Mouse (Mus musculus): ENCODE results near the gene 1110065P20Rik. TPM values are rescaled to one million over a fixed set of nuclear protein-coding genes. Genes with fewer than 3 reads are reported as not detected.
A peak's percentile ranks its signal among the peaks of the same experiment; 100 is the strongest.

1110065P20Rik gene
- polyA plus RNA-seq, 1 experiment from 2014 or later = 54.4 TPM

DNA sequence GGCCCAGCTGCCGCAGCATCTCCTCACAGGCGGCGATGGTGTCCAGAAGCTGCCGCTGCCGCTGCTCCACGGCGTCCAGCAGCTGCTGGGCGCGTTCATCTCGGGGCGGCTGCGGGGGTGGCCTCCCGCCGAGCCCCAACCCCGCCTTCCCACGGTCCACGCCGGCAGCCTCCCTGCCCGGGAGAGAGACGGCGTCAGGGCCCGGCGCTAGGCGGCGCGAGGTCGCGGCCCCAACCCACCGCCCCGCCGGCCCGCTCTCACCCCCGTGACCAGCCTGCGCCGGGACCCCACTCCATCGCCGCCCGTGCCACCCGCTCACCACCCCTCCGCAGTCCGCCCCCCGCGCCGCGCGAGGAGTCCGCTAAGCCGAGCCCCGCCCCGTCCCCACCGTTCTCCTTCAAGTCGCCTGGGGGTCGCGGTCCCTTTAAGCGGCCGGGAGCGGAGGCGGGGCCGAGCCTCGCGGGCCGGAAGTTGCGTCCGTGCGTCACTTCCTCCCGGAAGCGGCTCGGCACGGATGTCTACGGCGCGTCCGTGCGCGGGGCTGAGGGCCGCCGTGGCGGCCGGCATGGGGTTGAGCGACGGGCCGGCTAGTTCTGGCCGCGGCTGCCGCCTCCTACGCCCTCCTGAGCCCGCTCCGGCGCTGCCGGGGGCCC is 609 bp downstream of the 1110065P20Rik start, which contains the start of gene Yrdc:
Yrdc (plus strand) TSS at position 419 of the 653 bp plus-strand sequence.
- ATAC-seq (replicated peaks; ENCODE audit: low FRiP score, low TSS enrichment, low read depth) (peak; percentile 96), DNase-seq (ENCODE audit: low spot score) (peak; percentile 94)
- H3K4me2 ChIP-seq (ENCODE audit: low read length) = peak within 1 kb of the TSS; percentile 89
- peak within 1 kb of the TSS; percentile 91 for H3K27ac ChIP-seq (ENCODE audit: low read depth)
- H3K36me3 ChIP-seq (ENCODE audit: control insufficient read depth, insufficient read depth, low read length) = peaks cover 20% of the 10 kb centered on the region
- peak within 1 kb of the TSS; percentile 88 for H3K9ac ChIP-seq (ENCODE audit: low read length)
- no peaks in the 10 kb centered on the region for H3K27me3 ChIP-seq (replicated peaks; ENCODE audit: control insufficient read depth, insufficient read depth, low read length)
- H3K4me1 ChIP-seq (replicated peaks; ENCODE audit: control insufficient read depth, insufficient read depth, low read length) = peaks cover 16% of the 10 kb centered on the region
- no peaks in the 10 kb centered on the region for H3K9me3 ChIP-seq (ENCODE audit: control insufficient read depth, low read length)
- under 1% methylated on average over 58 of the region's 90 CpGs for whole genome bisulfite sequencing
- H3K4me3 ChIP-seq (ENCODE audit: low read depth, low read length) = peak within 1 kb of the TSS; percentile 90

DNA sequence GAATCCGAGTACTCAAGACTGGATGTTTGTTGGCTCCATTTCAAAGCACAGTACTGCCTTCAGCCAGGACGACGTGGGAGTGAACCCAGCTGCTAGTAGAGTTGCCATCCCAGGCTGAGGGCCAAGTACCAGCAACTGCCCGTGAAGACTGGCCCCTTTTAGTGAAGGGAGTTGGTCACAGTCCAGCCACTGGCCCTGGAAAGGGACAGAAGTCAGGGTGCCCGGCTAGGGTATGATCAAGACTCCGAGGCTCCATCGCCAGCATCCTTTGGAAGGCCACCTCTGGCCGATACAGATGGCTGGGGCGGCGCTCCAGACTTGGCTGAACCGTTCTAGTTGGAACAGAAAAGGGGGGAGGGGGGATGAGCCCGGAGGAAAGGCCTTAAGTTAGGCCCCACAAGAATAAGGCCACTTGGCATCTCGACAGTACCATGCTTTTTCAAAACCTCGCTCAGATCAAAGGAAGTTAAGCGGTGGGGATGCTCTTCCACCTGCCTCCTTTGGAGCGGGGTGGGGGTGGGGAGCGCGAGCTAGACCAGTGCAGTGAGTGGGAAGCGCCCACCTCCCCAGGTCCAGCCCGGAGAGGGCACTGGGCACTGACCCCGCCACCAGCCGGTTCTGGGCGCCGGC is 1.2 kb downstream of the 1110065P20Rik start:
- Histone ChIP-seq H3K4me2 (ENCODE audit: low read length) (peak overlapping the region; percentile 69), H3K9me3 (ENCODE audit: control insufficient read depth, low read length) (no peaks in the 10 kb centered on the region), H3K4me1 (replicated peaks; ENCODE audit: control insufficient read depth, insufficient read depth, low read length) (peaks cover 16% of the 10 kb centered on the region), H3K27me3 (replicated peaks; ENCODE audit: control insufficient read depth, insufficient read depth, low read length) (no peaks in the 10 kb centered on the region), H3K9ac (ENCODE audit: low read length) (peak overlapping the region; percentile 88), H3K36me3 (ENCODE audit: control insufficient read depth, insufficient read depth, low read length) (peaks cover 19% of the 10 kb centered on the region), H3K4me3 (ENCODE audit: low read depth, low read length) (peak overlapping the region; percentile 90), H3K27ac (ENCODE audit: low read depth) (peak overlapping the region; percentile 91)
- 3% methylated on average over 20 of the region's 24 CpGs for WGBS
- ATAC-seq (replicated peaks; ENCODE audit: low FRiP score, low TSS enrichment, low read depth) (peak; percentile 7), DNase-seq (ENCODE audit: low spot score) (no peak)

DNA sequence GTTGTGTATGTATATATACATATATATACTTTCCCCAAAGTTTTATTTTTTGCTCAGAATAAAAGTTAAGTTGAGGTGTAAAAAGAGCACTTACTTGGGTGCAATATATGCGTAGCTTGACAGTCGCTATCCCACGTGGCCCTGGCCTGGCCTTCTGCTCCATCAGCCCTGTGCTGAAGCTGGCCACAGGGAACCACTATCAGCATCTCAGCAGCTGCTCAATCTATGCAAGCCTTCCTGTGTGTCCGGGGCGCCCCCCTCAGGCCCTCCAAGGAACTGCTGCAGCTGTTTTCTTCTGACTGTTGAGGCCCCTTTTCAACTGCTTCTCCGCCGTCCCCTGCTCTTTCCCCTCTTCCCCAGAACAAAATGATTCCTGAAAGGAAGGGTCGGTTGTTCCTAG is 3.4 kb downstream of the 1110065P20Rik start:
- Histone ChIP-seq H3K9ac (ENCODE audit: low read length) (no peak overlapping the region), H3K4me1 (replicated peaks; ENCODE audit: control insufficient read depth, insufficient read depth, low read length) (peaks cover 16% of the 10 kb centered on the region), H3K27me3 (replicated peaks; ENCODE audit: control insufficient read depth, insufficient read depth, low read length) (no peaks in the 10 kb centered on the region), H3K4me3 (ENCODE audit: low read depth, low read length) (no peak overlapping the region), H3K4me2 (ENCODE audit: low read length) (no peak overlapping the region), H3K27ac (ENCODE audit: low read depth) (no peak overlapping the region), H3K36me3 (ENCODE audit: control insufficient read depth, insufficient read depth, low read length) (peaks cover 22% of the 10 kb centered on the region), H3K9me3 (ENCODE audit: control insufficient read depth, low read length) (no peaks in the 10 kb centered on the region)
- DNase-seq (ENCODE audit: low spot score) = peak; percentile 91
- no peak for ATAC-seq (replicated peaks; ENCODE audit: low FRiP score, low TSS enrichment, low read depth)
- WGBS = 14% methylated on average over 8 of the region's 8 CpGs

DNA sequence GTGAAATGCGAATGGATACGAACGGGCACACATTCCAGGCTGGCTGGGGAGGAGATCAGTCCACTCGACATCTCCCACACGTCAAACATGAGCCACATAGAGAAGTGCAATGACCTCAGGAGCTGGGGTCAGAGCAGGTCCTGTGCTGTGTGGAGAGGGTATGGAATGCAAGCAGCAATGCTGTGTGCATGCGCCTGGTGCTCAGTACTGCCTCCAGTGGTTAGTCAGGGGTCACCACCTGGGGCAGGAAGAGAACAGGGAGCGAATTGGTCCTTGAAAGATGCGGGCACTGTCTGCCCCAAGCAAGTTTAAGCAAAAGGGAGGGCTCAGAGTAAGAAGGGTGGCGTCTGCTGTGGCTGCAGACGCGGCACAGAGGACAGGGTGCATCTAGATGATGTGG is 7.5 kb downstream of the 1110065P20Rik start:
- Histone ChIP-seq H3K4me1 (replicated peaks; ENCODE audit: control insufficient read depth, insufficient read depth, low read length) (no peaks in the 10 kb centered on the region), H3K36me3 (ENCODE audit: control insufficient read depth, insufficient read depth, low read length) (peaks cover 48% of the 10 kb centered on the region), H3K27ac (ENCODE audit: low read depth) (no peak overlapping the region), H3K27me3 (replicated peaks; ENCODE audit: control insufficient read depth, insufficient read depth, low read length) (no peaks in the 10 kb centered on the region), H3K4me3 (ENCODE audit: low read depth, low read length) (no peak overlapping the region), H3K9ac (ENCODE audit: low read length) (no peak overlapping the region), H3K4me2 (ENCODE audit: low read length) (no peak overlapping the region), H3K9me3 (ENCODE audit: control insufficient read depth, low read length) (no peaks in the 10 kb centered on the region)
- no peak for DNase-seq (ENCODE audit: low spot score)
- 49% methylated on average over 11 of the region's 11 CpGs for WGBS
- ATAC-seq (replicated peaks; ENCODE audit: low FRiP score, low TSS enrichment, low read depth) = 0 out of 2 replicates have a peak, but pooled peaks have one; percentile 21

DNA sequence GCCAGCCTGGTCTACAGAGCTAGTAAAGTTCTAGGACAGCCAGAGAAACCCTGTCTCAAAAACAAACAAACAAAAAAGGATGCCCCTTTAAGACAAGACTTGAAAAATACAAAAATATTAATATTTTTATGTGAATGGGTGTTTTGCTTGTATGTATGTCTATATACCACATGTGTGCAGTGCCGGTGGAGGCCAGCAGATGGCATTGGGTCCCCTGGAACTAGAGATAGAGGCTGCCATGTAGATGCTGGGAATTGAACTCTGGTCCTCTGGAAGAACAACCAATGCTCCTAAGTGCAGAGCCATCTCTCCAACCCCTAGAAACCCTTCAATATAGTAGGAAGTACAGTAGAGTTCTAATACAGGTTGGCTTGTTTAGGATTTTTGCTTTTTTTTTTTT is 10.0 kb downstream of the 1110065P20Rik start:
- Histone ChIP-seq H3K4me2 (ENCODE audit: low read length) (no peak overlapping the region), H3K4me1 (replicated peaks; ENCODE audit: control insufficient read depth, insufficient read depth, low read length) (no peaks in the 10 kb centered on the region), H3K27ac (ENCODE audit: low read depth) (no peak overlapping the region), H3K36me3 (ENCODE audit: control insufficient read depth, insufficient read depth, low read length) (peaks cover 60% of the 10 kb centered on the region), H3K9ac (ENCODE audit: low read length) (no peak overlapping the region), H3K4me3 (ENCODE audit: low read depth, low read length) (no peak overlapping the region), H3K9me3 (ENCODE audit: control insufficient read depth, low read length) (no peaks in the 10 kb centered on the region), H3K27me3 (replicated peaks; ENCODE audit: control insufficient read depth, insufficient read depth, low read length) (no peaks in the 10 kb centered on the region)
- ATAC-seq (replicated peaks; ENCODE audit: low FRiP score, low TSS enrichment, low read depth) (no peak), DNase-seq (ENCODE audit: low spot score) (no peak)
- WGBS = 94% methylated on average over 1 of the region's 1 CpGs

DNA sequence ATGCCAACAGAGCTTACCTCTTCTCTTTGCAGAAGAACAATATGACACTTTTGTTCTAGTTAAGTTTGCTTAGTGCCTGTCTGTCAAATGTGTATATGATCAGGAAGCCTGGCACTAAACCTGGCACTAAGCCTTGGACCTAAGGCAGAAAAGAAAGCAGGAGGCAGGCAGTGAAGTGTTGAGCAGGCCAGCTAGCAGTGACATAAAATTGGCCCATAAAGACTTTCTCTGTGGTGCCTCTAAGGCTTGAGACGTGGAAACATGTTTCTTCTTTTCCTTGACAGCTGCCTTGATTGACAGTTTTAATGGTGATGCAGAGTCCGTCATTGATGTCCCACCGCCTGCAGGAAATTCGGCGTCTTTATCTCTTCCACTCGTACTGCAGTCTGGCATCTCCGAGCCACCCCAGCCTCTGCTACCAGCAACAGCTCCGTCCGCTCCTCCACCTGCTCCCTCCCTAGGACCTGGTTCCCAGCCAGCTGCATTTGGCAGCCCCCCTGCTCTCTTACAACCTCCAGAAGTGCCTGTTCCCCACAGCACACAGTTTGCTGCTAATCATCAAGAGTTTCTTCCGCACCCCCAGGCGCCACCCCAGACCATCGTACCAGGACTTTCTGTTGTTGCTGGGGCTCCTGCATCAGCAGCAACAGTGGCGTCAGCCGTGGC is 12.8 kb downstream of the 1110065P20Rik start:
- H3K36me3 ChIP-seq (ENCODE audit: control insufficient read depth, insufficient read depth, low read length) = peaks cover 50% of the 10 kb centered on the region
- 86% methylated on average over 14 of the region's 14 CpGs for WGBS
- DNase-seq (ENCODE audit: low spot score) (no peak), ATAC-seq (replicated peaks; ENCODE audit: low FRiP score, low TSS enrichment, low read depth) (no peak)
- H3K27me3 ChIP-seq (replicated peaks; ENCODE audit: control insufficient read depth, insufficient read depth, low read length) = no peaks in the 10 kb centered on the region
- no peak overlapping the region for H3K9ac ChIP-seq (ENCODE audit: low read length)
- H3K4me3 ChIP-seq (ENCODE audit: low read depth, low read length) = no peak overlapping the region
- no peaks in the 10 kb centered on the region for H3K9me3 ChIP-seq (ENCODE audit: control insufficient read depth, low read length)
- H3K27ac ChIP-seq (ENCODE audit: low read depth) = no peak overlapping the region
- no peak overlapping the region for H3K4me2 ChIP-seq (ENCODE audit: low read length)
- H3K4me1 ChIP-seq (replicated peaks; ENCODE audit: control insufficient read depth, insufficient read depth, low read length) = no peaks in the 10 kb centered on the region

DNA sequence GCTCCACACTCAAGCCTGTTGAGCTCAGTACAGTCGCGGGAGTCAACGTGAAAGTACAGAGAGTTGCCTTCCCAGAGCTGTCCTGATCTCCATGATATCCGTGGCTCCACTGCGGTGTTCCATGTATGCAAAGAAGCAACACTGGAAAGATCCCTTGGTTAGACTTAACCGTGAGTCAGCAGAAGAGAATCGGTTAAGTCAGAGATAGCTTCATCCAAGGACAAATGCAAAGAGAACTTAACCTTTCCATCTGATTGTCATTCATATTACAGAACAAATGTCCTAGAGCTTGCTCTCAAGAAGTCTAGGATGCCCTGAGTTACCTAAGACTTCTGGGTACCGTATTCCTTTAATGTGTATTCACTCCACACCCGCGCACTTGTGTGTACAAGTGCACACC is 18.2 kb downstream of the 1110065P20Rik start:
- Histone ChIP-seq H3K4me1 (replicated peaks; ENCODE audit: control insufficient read depth, insufficient read depth, low read length) (no peaks in the 10 kb centered on the region), H3K4me3 (ENCODE audit: low read depth, low read length) (no peak overlapping the region), H3K36me3 (ENCODE audit: control insufficient read depth, insufficient read depth, low read length) (peaks cover 43% of the 10 kb centered on the region), H3K9me3 (ENCODE audit: control insufficient read depth, low read length) (no peaks in the 10 kb centered on the region), H3K27me3 (replicated peaks; ENCODE audit: control insufficient read depth, insufficient read depth, low read length) (no peaks in the 10 kb centered on the region), H3K4me2 (ENCODE audit: low read length) (no peak overlapping the region), H3K9ac (ENCODE audit: low read length) (no peak overlapping the region), H3K27ac (ENCODE audit: low read depth) (no peak overlapping the region)
- WGBS = 94% methylated on average over 10 of the region's 10 CpGs
- ATAC-seq (replicated peaks; ENCODE audit: low FRiP score, low TSS enrichment, low read depth) = no peak
- no peak for DNase-seq (ENCODE audit: low spot score)

DNA sequence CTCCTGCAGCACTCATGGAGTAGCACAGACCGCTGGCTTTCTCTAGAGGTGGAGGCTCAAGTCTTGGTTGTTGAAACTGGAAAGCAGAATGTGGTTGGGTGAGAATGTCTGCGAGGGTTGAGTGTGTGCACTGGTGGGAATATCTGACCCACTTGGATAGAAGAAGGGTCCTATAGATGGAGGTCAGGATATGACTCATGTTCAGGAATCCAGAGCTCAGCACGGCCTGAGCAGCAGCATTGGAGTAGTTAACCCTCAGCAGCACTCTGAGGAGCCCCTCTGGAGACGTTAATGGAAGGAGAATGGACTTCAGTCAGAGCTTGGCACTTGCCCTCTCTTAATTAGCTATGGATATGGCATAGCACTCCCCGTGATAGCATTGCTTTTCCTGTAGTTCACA is 21.3 kb downstream of the 1110065P20Rik start:
- H3K27ac ChIP-seq (ENCODE audit: low read depth) = no peak overlapping the region
- H3K4me2 ChIP-seq (ENCODE audit: low read length) = no peak overlapping the region
- ATAC-seq (replicated peaks; ENCODE audit: low FRiP score, low TSS enrichment, low read depth) (no peak), DNase-seq (ENCODE audit: low spot score) (no peak)
- no peaks in the 10 kb centered on the region for H3K4me1 ChIP-seq (replicated peaks; ENCODE audit: control insufficient read depth, insufficient read depth, low read length)
- WGBS = 70% methylated on average over 5 of the region's 5 CpGs
- no peaks in the 10 kb centered on the region for H3K27me3 ChIP-seq (replicated peaks; ENCODE audit: control insufficient read depth, insufficient read depth, low read length)
- peaks cover 46% of the 10 kb centered on the region for H3K36me3 ChIP-seq (ENCODE audit: control insufficient read depth, insufficient read depth, low read length)
- no peak overlapping the region for H3K9ac ChIP-seq (ENCODE audit: low read length)
- H3K9me3 ChIP-seq (ENCODE audit: control insufficient read depth, low read length) = no peaks in the 10 kb centered on the region
- H3K4me3 ChIP-seq (ENCODE audit: low read depth, low read length) = no peak overlapping the region

Measured in intestine, embryonic 14.5 days (tissue).